Mouse (Mus musculus) adrenal gland, postnatal 0 days (tissue): ENCODE results near the gene Nid2. TPM values are rescaled to one million over a fixed set of nuclear protein-coding genes. Genes with fewer than 3 reads are reported as not detected.

Source experiments
- polyA plus RNA-seq: library from polyadenylated mRNA; unstranded; fragments of >200 nt; fragmentation: Nextera tagmentation; extraction: Ambion mirVana; gene quantifications from 2 replicates; pipeline ENCODE4 v1.2.1, GENCODE M21; 2015

Nid2 gene
- 39.6 and 40.7 TPM in 2 replicates for polyA plus RNA-seq

DNA sequence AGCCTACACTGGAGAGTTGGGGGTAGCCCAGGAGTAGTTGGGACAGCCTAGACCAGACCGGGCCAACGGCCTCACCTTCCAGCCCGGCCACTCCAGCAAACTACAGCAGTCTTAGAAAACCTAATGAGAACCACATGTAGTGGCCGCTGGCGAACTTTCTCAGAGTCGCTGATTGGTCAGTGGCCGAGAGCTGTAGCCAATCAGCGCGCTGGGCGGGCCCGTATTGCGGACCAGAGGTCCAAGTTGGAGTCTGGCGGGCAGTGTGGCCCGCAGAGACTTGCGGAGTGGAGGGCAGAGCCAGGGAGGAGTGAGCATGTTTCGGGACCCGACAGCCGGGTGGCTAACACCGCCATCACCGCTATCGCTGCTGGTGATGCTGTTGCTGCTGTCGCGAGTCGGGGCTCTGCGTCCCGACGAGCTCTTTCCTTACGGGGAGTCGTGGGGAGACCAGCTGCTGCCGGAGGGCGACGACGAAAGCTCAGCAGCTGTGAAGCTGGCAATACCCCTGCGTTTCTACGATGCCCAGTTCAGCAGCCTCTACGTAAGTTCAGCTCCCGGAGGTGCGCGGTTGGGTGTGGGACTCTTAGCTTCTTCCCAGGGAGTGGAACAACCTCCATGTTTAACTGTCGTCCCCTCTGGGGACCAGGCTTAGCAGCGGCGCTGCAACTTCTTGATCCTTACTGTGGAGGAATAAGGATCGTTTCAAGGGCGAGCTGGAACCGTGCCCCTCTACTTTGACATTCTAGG, at the start of gene Nid2:
Gene Nid2 (plus strand): TSS at position 241 of the 747 bp plus-strand sequence.

DNA sequence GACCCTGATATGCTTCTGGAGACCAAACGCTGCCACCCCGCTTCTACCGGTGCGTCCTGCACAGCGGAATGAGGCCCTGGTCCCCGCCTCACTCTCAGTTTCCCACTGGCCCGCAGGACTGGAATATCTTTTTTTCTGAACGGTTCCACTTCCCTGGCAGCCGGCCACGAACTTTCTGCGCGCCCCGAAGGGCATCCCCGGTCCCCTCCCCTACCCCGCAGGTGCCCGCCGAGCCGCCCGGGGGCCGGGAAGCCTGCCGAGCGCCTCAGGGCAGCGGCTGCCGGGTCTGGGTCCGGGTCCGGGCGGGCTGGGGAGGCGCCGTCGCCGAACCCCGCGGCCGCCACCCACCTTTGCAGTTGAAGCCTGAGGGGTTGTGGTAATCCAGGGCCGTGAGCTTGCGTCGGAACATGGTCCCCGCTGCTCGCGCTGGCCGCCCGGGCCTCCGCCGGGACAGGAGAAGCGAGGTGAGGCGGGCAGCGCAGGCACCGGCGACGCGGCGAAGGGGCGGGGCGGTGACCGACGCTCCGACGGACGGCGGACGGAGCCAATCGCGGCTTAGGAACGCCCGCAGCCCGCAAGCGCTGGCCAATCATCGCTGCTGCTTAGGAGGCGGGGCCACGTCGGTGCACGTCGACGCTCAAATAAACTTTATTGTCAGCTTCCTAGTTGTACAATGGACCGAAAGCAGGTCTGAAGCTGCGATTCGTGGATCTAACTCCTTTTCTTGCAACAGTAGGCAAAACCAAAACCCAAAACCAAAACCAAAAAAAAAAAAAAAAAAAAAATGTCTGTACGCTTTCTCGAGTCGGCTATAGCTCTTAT, 72.5 kb downstream of the Nid2 start, which contains the start of gene Rtraf:
Gene Rtraf (minus strand): TSS at position 504 of the 822 bp plus-strand sequence.

Other genes with a start within 250 kb of the Nid2 start
- gene Gm2244, start 201.3 kb upstream of the Nid2 start, polyA plus RNA-seq = 0.20 TPM in 1 of 2 replicates, not detected in the other
- 1.1 and 1.7 TPM in 2 replicates for gene Gm2237, start 166.1 kb upstream of the Nid2 start, polyA plus RNA-seq
- gene Gm5458, start 148.7 kb upstream of the Nid2 start, polyA plus RNA-seq = not detected in 2 replicates
- 207 and 213 TPM in 2 replicates for gene Rtraf, start 72.6 kb downstream of the Nid2 start, polyA plus RNA-seq
- gene Gng2, start 226.4 kb downstream of the Nid2 start, polyA plus RNA-seq = 39.3 and 76.8 TPM in 2 replicates